Mouse (Mus musculus): ENCODE results near the gene Krtap4-2. TPM values are rescaled to one million over a fixed set of nuclear protein-coding genes. Genes with fewer than 3 reads are reported as not detected.

Gene Krtap4-2
- total RNA-seq, 1 experiment from 2014 or later, result not detected

- DNase-seq, result no peak
Measured at GRCm38 (mm10) chr11:99585096-99585495, 49.8 kb downstream of the Krtap4-2 start.

Other genes starting within 250 kb of the Krtap4-2 start
- gene Krt10, start 245.7 kb downstream of the Krtap4-2 start, total RNA-seq (2021), result 4.3 and 5.6 TPM in 2 replicates
- not detected in 2 replicates for gene Krt12, start 212.8 kb downstream of the Krtap4-2 start, total RNA-seq (2021)
- 0.30 and 0.96 TPM in 2 replicates for gene Krt20, start 196.9 kb downstream of the Krtap4-2 start, total RNA-seq (2021)
- gene Krt23, start 141.9 kb downstream of the Krtap4-2 start, total RNA-seq (2021), result 0.30 and 6.4 TPM in 2 replicates
- not detected in 2 replicates for gene Krt39, start 113.7 kb downstream of the Krtap4-2 start, total RNA-seq (2021)
- gene Krt40, start 91.9 kb downstream of the Krtap4-2 start, total RNA-seq (2021), result not detected in 2 replicates
- not detected in 2 replicates for gene Krtap3-3, start 84.2 kb downstream of the Krtap4-2 start, total RNA-seq (2021)
- not detected in 2 replicates for gene Krtap3-2, start 78.2 kb downstream of the Krtap4-2 start, total RNA-seq (2021)
- not detected in 2 replicates for gene Gm11939, start 75.6 kb downstream of the Krtap4-2 start, total RNA-seq (2021)
- gene Krtap3-1, start 68.5 kb downstream of the Krtap4-2 start, total RNA-seq (2021), result not detected in 2 replicates
- not detected in 2 replicates for gene Krtap1-5, start 54.1 kb downstream of the Krtap4-2 start, total RNA-seq (2021)
- not detected in 2 replicates for gene Krtap1-4, start 51.4 kb downstream of the Krtap4-2 start, total RNA-seq (2021)
- not detected in 2 replicates for gene Krtap1-3, start 43.7 kb downstream of the Krtap4-2 start, total RNA-seq (2021)
- not detected in 2 replicates for gene Krtap9-3, start 37.0 kb downstream of the Krtap4-2 start, total RNA-seq (2021)
- not detected in 2 replicates for gene Gm11938, start 31.8 kb downstream of the Krtap4-2 start, total RNA-seq (2021)
- not detected in 2 replicates for gene Gm11937, start 24.9 kb downstream of the Krtap4-2 start, total RNA-seq (2021)
- not detected in 2 replicates for gene Krtap2-4, start 20.2 kb downstream of the Krtap4-2 start, total RNA-seq (2021)
- not detected in 2 replicates for gene Gm11562, start 14.6 kb downstream of the Krtap4-2 start, total RNA-seq (2021)
- not detected in 2 replicates for gene Krtap4-1, start 6.8 kb downstream of the Krtap4-2 start, total RNA-seq (2021)
- not detected in 2 replicates for gene Krtap4-7, start 9.0 kb upstream of the Krtap4-2 start, total RNA-seq (2021)
- not detected in 2 replicates for gene Gm11555, start 15.2 kb upstream of the Krtap4-2 start, total RNA-seq (2021)
- gene Gm11563, start 23.9 kb upstream of the Krtap4-2 start, total RNA-seq (2021), result not detected in 2 replicates
- not detected in 2 replicates for gene Krtap4-6, start 30.9 kb upstream of the Krtap4-2 start, total RNA-seq (2021)
- gene Gm14190, start 55.7 kb upstream of the Krtap4-2 start, total RNA-seq (2021), result not detected in 2 replicates
- gene Gm14180, start 99.2 kb upstream of the Krtap4-2 start, total RNA-seq (2021), result not detected in 2 replicates
- not detected in 2 replicates for gene Gm11595, start 137.8 kb upstream of the Krtap4-2 start, total RNA-seq (2021)
- not detected in 2 replicates for gene Krtap4-8, start 145.6 kb upstream of the Krtap4-2 start, total RNA-seq (2021)
- not detected in 2 replicates for gene Krtap4-9, start 150.1 kb upstream of the Krtap4-2 start, total RNA-seq (2021)
- not detected in 2 replicates for gene Gm11596, start 158.4 kb upstream of the Krtap4-2 start, total RNA-seq (2021)
- gene Gm11569, start 163.8 kb upstream of the Krtap4-2 start, total RNA-seq (2021), result not detected in 2 replicates
- gene Gm11554, start 169.4 kb upstream of the Krtap4-2 start, total RNA-seq (2021), result not detected in 2 replicates
- gene Krtap4-13, start 174.8 kb upstream of the Krtap4-2 start, total RNA-seq (2021), result not detected in 2 replicates
- not detected in 2 replicates for gene Gm11564, start 180.6 kb upstream of the Krtap4-2 start, total RNA-seq (2021)
- not detected in 2 replicates for gene 2300003K06Rik, start 203.0 kb upstream of the Krtap4-2 start, total RNA-seq (2021)
- not detected in 2 replicates for gene Krtap4-16, start 216.5 kb upstream of the Krtap4-2 start, total RNA-seq (2021)
- not detected in 2 replicates for gene Gm11568, start 222.8 kb upstream of the Krtap4-2 start, total RNA-seq (2021)
- gene Gm11559, start 229.4 kb upstream of the Krtap4-2 start, total RNA-seq (2021), result not detected in 2 replicates
- not detected in 2 replicates for gene Krtap9-1, start 238.3 kb upstream of the Krtap4-2 start, total RNA-seq (2021)
- not detected in 2 replicates for gene Gm11567, start 244.1 kb upstream of the Krtap4-2 start, total RNA-seq (2021)

All from adrenal gland, postnatal 14 days (tissue).